Mouse (Mus musculus) 3134 (cell line): Measurements from ENCODE around the gene Prg4.

Experiments used
- DNase-seq: peaks from one replicate; pipeline ENCODE4 v3.0.0-alpha.2; 2011; ENCODE audit warnings: low spot score; ENCODE audit not compliant: insufficient read length; ENCODE audit errors: extremely low read depth

Gene Prg4

DNA sequence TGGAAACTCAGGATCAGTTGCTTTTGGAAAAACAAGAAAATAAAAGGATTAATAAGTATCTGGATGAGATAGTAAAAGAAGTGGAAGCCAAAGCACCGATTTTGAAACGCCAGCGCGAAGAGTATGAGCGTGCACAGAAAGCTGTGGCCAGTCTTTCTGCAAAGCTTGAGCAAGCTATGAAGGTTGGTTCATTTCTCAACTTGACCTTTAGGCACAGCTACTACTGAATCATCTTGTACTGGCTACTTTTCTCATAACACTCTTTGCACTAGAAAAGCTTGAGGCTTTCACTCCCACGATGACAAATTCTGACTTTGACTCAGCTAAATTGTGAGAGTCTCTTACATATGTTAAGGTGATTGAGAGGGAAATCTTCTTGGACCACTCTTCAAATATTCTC lies 56.0 kb downstream of the Prg4 start:
- no peak for DNase-seq

DNA sequence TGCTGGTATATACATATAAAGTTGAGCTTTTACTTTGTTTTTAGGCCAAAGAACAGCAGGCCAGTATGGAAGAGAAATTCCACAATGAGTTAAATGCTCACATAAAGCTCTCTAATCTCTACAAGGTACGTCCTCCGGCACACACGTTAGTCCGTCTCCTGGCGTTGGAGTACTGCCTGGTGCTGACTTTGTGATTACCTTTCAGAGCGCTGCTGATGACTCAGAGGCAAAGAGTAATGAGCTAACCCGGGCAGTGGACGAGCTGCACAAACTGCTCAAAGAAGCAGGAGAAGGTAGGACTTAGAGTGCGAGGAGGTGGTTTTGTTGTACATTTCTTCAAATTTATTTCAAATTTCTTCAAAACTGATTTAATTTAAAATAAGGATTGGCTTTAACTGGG lies 58.7 kb downstream of the Prg4 start:
- no peak for DNase-seq

DNA sequence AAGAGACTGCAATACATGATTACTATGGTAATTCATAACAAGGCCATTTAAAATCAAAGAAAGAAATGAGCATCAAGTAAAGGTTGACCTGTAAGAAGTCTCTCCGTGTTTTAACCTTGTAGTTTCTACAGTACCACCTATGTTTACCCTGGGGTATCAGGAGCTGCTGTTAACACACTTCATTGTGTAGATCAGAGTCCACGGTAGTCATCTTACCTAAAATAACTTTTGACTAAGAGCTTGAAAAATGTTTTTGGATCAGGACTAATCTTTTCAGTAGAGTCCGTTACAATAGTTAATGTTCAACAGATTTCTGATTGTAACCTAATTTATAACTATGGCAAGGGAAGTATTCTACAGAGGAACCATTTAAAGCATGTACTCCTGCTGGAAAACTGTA lies 61.4 kb downstream of the Prg4 start:
- DNase-seq: no peak

DNA sequence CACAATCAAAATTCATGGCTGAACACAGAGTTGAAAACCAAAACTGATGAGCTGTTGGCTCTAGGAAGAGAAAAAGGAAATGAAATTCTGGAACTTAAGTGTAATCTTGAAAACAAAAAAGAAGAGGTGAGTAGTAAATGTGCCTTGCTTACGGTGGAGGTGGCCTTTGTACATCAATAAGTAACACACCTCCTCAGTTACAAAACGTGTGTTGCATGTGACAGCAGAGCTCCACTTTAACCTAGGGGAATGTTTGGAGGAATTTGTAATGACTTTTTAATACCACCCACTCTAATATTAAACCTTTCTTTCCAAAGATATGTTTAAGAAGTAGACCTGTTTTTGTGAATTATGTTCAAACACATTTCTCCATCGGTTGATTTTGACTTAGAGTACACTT lies 62.1 kb downstream of the Prg4 start:
- DNase-seq: no peak
